Mouse (Mus musculus): ENCODE measurements around the gene Gli3. TPM values are rescaled to one million over a fixed set of nuclear protein-coding genes. Genes with fewer than 3 reads are reported as not detected.

The Gli3 gene
- polyA plus RNA-seq, 3 experiments from 2014 or later, result 0.06 TPM; not detected in 2

GRCm38 (mm10) chr13:15664580-15665201, 201.7 kb downstream of the Gli3 start:
- ATAC-seq, result no peak

GRCm38 (mm10) chr13:15665514-15665913, 202.5 kb downstream of the Gli3 start:
- ATAC-seq, result no peak

GRCm38 (mm10) chr13:15670144-15670961, 207.3 kb downstream of the Gli3 start:
- no peak for ATAC-seq

GRCm38 (mm10) chr13:15670962-15671313, 207.9 kb downstream of the Gli3 start:
- ATAC-seq, result no peak

- no peak for ATAC-seq
These were observed 212.4 kb downstream of the Gli3 start for GRCm38 (mm10) chr13:15675480-15675879.

- no peak for ATAC-seq
These were observed 214.2 kb downstream of the Gli3 start for GRCm38 (mm10) chr13:15677106-15677760.

GRCm38 (mm10) chr13:15681530-15681929, 218.5 kb downstream of the Gli3 start:
- ATAC-seq, result no peak

- ATAC-seq, result no peak
These were observed 220.0 kb downstream of the Gli3 start for GRCm38 (mm10) chr13:15683006-15683405.

- no peak for ATAC-seq
These were observed 225.2 kb downstream of the Gli3 start for GRCm38 (mm10) chr13:15688074-15688825.

- no peak for ATAC-seq
These were observed 225.9 kb downstream of the Gli3 start for GRCm38 (mm10) chr13:15688826-15689501.

- no peak for ATAC-seq
These were observed 228.9 kb downstream of the Gli3 start for GRCm38 (mm10) chr13:15691751-15692464.

GRCm38 (mm10) chr13:15692465-15692809, 229.4 kb downstream of the Gli3 start:
- no peak for ATAC-seq

GRCm38 (mm10) chr13:15698284-15698683, 235.2 kb downstream of the Gli3 start:
- ATAC-seq, result no peak

GRCm38 (mm10) chr13:15699116-15699515, 236.1 kb downstream of the Gli3 start:
- ATAC-seq, result no peak

GRCm38 (mm10) chr13:15704669-15705068, 241.6 kb downstream of the Gli3 start:
- no peak for ATAC-seq

GRCm38 (mm10) chr13:15707481-15707881, 244.4 kb downstream of the Gli3 start:
- no peak for ATAC-seq

GRCm38 (mm10) chr13:15713486-15713885, 250.5 kb downstream of the Gli3 start:
- no peak for ATAC-seq

- ATAC-seq, result no peak
These were observed 251.3 kb downstream of the Gli3 start for GRCm38 (mm10) chr13:15714331-15714725.

GRCm38 (mm10) chr13:15714726-15715437, 251.8 kb downstream of the Gli3 start:
- no peak for ATAC-seq

GRCm38 (mm10) chr13:15721446-15721845, 258.4 kb downstream of the Gli3 start:
- ATAC-seq, result no peak

GRCm38 (mm10) chr13:15722766-15723379, 259.8 kb downstream of the Gli3 start:
- ATAC-seq, result no peak
